Mouse (Mus musculus) megakaryocyte, embryonic 14.5 days (primary cell): ENCODE data around the gene Polr2i.

Experiments used
- FLI1 ChIP-seq: IDR thresholded peaks from 2 replicates; pipeline ENCODE4 v1.6.1; 2012; ENCODE audit warnings: low read length, inconsistent platforms, mixed read lengths
- GATA1 ChIP-seq: IDR thresholded peaks from 3 replicates; pipeline ENCODE4 v1.6.1; 2012; ENCODE audit warnings: mixed read lengths, low read length, inconsistent platforms, borderline replicate concordance

DNA sequence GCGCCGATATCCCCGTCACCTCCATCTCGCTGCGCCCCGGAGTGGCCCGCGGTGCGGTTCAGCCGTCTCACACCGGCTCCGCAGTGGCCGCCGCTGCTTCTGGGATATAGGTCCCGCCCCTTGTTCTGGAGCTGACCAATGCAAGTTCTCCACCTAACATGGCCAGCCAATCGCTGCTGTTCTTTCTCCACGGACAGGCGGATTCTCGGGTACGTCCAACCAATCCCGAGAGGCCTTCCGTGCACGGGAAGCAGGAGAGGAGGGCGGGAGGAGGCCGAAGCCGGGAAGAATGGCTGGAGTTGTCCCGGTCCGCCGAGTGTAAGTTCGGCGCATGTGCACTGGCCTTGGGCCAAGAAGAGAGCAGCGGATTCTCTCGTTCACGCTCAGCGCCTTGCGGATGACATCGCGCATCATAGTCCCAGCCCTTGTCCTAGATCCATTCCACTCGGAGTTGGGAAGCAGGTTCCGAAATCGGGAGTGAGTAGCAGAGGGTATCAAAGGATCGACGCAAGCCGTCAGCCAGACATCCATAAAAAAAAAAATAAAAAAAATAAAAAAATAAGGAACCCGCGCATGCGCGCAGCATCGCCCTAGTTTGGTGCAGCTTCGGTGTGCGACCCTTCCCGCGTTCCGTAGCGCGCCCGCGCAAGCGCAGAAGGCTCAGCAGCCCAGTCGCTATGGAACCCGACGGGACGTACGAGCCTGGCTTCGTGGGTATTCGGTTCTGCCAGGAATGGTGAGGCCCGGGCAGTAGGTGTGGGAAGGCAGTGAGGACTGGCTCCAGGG, at the start of gene Polr2i, which contains the start of gene Tbcb:
- TF ChIP-seq GATA1 (no peak), FLI1 (no peak)
